Mouse (Mus musculus): Measurements from ENCODE around the gene Usp47.

DNA sequence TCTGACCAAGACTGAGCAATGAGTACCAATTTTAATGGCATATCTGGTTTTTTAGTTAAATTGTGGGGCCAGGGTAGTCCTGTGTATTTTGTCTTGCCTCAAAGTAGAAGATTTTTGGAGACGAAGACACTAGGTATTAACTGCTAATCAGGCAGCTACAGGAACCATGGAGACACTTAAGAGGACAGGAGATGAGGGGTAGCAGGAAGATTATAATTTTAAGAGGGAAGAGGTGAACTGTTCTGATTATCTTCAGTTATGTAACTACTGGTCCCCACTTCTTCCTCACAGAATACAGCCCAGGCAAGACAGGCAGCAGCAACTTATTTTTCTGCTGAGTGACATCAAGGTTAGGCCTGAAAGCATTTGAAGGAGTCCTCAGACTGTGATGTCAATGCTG, 21.9 kb downstream of the Usp47 start:
- TF ChIP-seq CEBPB (IDR thresholded peaks at IDR 0.05; ENCODE audit: low read depth): no peak
- TF ChIP-seq CTCF (IDR thresholded peaks at IDR 0.05; ENCODE audit: control insufficient read depth, insufficient read depth, insufficient read length): no peak
- TF ChIP-seq MAX (IDR thresholded peaks at IDR 0.05): no peak
- TF ChIP-seq USF1 (IDR thresholded peaks at IDR 0.05; ENCODE audit: low read depth): no peak
- TF ChIP-seq MYOD1 (IDR thresholded peaks at IDR 0.05; ENCODE audit: control insufficient read depth, insufficient read length, low read depth): no peak
- no peak for TF ChIP-seq FOSL1 (IDR thresholded peaks at IDR 0.05; ENCODE audit: insufficient read depth, low read length, poor library complexity, severe bottlenecking)

Measured in C2C12 (cell line).